Mouse (Mus musculus): ENCODE results near the gene Fgd5. TPM values are rescaled to one million over a fixed set of nuclear protein-coding genes. Genes with fewer than 3 reads are reported as not detected.

Gene Fgd5
- total RNA-seq, 2 experiments from 2014 or later: 24.8 to 26.4 TPM

- no peak for DNase-seq
Observed at GRCm38 (mm10) chr6:92010895-92011294, 32.2 kb downstream of the Fgd5 start.

GRCm38 (mm10) chr6:92012413-92012812, 33.7 kb downstream of the Fgd5 start:
- DNase-seq: no peak

DNA sequence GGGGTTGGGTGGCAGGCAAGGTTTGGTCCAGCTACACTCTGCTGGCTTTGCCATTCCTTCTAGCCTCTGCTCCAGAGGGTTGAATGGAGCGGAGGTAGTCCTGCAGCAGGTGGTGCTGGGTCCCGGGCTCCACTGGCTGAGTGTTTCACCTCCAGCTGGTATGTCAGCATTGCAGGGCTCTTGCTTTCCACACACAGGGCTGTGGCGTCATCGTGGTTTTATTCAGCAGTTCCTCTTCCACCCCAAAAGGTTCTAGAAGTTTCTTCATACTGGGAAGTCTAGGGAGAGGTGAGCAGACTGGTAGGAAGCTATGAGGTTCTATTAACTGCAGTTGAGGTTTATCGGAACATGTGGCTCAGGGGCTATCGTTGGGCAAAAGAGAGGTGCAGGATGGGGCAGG, 34.4 kb downstream of the Fgd5 start:
- DNase-seq: no peak

GRCm38 (mm10) chr6:92013620-92014019, 34.9 kb downstream of the Fgd5 start:
- no peak for DNase-seq

- DNase-seq: peak; percentile 68
Observed at GRCm38 (mm10) chr6:92014936-92015335, 36.3 kb downstream of the Fgd5 start.

GRCm38 (mm10) chr6:92015848-92016247, 37.2 kb downstream of the Fgd5 start:
- no peak for DNase-seq

DNA sequence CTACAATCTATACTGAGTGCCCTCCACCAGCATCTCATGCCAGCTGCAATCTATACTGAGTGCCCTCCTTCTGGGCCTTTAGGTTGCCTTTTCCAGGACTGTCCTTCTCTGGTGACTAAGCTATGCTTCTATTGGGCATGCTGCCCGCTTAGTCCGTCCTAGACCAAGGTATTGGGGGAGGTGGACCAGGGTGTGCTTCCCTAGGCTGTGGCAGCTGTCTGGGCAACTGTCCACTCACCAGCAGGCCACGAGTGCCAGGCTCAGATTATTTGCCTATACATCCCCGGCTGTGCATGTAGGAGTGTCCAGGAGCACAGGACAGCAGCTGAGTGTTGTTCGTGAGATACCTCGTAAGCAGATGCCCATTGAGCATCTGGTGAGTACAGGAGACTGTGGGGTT, 38.1 kb downstream of the Fgd5 start:
- no peak for DNase-seq

- peak; percentile 44 for DNase-seq
Observed at GRCm38 (mm10) chr6:92018421-92018820, 39.7 kb downstream of the Fgd5 start.

DNA sequence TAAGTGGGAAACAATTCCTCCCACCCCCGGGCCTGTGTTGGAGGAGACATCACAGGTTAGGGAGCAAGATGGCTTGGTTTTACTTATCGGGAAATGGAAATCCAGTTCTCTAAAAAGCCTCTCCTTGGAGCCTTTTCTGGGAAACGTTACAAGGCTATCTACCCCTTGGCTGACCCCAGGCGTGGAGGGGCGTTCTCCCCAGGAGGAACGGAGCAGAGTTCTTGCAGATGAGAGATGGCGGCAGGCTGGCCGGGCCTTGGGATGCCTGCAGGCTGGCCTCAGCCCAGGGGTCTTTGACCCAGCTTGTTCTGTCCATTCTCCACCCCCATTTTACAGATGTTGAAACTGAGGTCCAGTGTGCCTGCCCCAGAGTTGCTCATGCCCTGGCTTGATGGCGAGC, 42.4 kb downstream of the Fgd5 start:
- DNase-seq: peak; percentile 47

DNA sequence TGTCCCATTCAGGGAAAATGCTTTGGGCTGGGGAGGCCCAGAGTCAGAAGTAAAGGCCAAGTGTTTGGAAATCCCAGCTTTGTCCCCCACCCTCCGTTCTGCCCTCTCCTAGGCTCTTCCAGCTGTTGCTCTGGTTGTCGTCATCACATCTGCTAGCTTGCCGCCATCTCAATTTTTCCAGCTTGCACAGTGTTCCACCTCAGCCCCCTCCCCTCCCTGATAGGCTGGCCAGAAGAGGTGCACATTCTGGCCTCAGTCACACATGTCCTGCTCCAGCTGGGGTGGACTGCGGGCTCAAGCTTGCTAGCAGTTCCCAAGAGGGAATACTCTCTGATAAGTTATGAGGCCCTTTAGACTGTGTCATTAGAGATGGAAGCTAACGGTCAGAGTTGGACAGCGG, 42.8 kb downstream of the Fgd5 start:
- DNase-seq: peak; percentile 57

GRCm38 (mm10) chr6:92025252-92025651, 46.6 kb downstream of the Fgd5 start:
- no peak for DNase-seq

DNA sequence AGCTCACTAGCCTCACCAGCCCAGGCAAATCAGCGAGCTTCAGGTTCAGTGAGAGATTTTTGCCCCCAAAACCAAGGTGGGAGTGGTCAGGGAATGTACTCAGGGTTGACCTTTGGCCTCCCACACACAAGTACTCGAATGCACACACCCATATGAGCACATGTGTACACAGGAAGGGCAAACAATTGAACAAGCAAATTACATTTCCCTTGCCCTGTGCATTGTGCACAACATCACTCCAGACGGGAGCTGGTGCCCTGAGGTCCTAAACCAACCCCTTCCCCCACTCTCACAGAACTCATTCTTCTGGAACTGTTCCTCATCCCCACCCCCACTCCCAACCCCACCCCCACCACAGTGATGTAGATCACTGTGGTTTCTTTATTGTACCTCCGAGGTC, 48.7 kb downstream of the Fgd5 start:
- DNase-seq: no peak

- no peak for DNase-seq
Observed at GRCm38 (mm10) chr6:92030646-92031045, 52.0 kb downstream of the Fgd5 start.

- peak; percentile 41 for DNase-seq
Observed at GRCm38 (mm10) chr6:92034713-92035112, 56.0 kb downstream of the Fgd5 start.

DNA sequence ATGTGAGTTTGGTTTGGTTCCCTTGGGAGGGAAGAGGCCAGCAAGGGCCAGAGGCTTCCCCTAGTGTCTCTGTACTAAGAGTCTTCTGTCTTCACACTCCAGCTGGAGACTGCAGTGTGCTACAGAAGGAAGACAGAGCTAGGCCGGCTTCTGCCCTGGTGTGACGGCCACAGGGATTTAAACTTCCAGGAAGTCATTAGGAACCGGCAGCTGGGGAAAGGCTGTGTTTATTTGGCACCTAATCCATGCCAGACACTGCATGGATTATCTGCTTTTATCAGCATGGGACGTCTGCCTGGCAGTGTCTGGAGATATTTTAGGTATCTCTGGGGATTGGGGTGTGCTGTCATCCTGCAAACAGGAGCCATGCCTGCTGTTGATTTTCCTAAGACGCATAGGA, 57.7 kb downstream of the Fgd5 start:
- DNase-seq: peak; percentile 45

DNA sequence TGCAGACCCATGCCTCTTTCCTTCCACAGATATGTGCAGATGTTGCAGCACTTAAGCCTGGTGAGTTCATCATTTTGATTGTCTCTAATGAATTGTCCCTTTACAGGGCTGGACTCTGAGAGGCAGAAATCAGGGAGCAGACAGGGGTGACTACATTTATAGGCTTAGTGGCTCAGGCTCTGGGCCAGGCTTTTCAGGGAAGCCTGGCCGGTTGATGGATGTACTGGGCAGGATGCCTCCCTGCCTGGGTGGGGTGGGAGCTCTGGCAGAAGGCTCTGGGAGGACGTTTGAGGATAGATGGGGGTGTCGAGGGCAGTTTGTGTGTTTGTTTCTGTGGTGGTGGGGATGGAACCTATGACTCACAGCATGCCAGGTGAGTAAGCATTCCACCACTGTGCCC, 59.5 kb downstream of the Fgd5 start:
- no peak for DNase-seq

DNA sequence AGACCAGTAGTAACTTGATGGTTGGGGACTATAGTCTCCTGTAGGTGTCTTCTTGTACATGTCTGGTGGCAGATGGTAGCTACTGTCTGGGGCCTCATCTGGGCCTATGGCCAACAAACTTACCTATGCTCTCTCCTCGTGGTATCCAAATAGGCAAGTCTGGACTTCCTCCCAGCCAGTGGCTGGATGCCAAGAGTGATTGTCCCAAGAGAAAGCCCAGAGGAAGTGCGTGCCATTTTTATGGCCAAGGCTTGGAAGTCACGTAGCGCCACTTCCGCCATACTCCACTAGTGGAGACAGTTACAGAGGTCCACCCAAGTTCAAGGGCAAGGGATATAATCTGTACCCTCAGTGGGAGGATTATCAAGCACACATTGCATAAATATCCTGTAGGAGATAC, 62.6 kb downstream of the Fgd5 start:
- peak; percentile 60 for DNase-seq

DNA sequence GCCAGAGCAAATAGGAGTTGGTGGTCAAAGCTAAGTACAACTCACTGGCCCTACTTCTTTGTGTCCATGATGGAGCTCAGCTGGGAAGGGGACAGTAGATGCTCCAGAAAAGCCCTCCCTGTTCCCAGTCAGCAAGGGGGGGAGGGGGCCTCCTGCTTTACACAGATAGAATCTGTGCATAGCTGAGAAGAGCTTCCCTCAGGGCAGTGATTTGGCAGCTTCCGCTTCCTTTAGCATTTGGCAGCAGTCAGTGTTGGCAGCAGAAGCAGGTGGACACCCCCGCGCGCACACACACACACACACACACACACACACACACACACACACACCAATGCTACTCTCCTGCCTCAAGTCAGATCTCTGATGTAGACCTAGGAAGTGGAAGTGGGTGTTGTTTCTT, 63.4 kb downstream of the Fgd5 start:
- peak; percentile 38 for DNase-seq

DNA sequence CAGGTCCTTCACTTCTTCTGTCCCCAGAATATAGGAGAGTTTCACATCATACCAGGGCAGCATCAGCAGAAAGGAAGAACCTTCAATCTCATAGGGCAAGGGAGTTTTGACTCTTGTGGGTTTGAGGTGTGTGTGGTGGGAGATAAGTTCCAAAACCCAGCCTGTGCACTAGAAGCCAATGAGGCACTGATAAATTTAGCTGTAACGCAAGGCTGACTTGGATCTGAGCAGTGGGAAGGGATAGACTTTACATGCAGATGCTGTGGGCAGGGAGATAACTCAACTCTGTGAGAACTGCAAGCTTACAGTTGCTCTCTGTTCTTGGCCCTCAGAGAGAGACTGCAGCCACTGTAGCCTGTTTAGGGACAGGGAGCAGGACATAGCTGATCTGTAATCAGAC, 64.2 kb downstream of the Fgd5 start:
- DNase-seq: no peak

DNA sequence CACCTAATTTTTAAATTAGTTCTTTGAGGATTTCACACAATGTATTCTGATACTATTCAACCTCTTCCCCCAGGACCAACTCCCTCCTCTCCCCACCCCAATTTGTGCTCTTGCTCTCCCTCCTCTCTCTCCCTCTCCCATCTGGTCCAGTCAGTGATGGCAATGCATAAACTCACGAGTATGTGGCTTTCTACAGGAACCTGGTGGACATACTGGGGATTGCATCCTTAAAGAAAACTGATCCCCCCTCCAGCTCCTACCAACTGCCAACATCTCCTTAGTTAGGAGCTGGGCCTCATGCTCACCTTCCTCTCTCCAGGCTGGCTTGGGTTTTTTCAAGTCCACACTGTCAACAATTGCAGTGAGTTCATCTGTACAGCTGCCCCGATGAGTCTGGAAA, 79.1 kb downstream of the Fgd5 start:
- DNase-seq: no peak

DNA sequence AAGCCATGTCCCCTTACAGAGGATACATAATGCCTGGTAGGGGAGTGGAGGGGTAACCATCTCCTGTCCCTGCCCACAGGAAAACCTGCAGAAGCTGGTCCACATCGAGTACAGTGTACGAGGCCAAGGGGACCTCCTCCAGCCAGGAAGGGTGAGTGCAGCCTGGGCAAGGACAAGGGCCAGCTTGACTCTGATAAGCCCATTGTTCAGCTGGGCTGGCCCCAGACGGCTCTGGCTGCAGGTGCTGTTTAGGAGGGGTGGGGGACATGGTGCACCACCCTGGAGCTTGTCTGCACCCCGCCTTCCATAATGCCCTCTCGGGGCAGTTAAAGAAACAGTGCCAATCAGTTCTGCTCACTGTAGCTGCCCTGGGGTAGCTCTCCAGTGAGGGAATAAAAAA, 83.0 kb downstream of the Fgd5 start:
- DNase-seq: no peak

- no peak for DNase-seq
Observed at GRCm38 (mm10) chr6:92063452-92063851, 84.8 kb downstream of the Fgd5 start.

GRCm38 (mm10) chr6:92064101-92064500, 85.4 kb downstream of the Fgd5 start:
- DNase-seq: no peak

DNA sequence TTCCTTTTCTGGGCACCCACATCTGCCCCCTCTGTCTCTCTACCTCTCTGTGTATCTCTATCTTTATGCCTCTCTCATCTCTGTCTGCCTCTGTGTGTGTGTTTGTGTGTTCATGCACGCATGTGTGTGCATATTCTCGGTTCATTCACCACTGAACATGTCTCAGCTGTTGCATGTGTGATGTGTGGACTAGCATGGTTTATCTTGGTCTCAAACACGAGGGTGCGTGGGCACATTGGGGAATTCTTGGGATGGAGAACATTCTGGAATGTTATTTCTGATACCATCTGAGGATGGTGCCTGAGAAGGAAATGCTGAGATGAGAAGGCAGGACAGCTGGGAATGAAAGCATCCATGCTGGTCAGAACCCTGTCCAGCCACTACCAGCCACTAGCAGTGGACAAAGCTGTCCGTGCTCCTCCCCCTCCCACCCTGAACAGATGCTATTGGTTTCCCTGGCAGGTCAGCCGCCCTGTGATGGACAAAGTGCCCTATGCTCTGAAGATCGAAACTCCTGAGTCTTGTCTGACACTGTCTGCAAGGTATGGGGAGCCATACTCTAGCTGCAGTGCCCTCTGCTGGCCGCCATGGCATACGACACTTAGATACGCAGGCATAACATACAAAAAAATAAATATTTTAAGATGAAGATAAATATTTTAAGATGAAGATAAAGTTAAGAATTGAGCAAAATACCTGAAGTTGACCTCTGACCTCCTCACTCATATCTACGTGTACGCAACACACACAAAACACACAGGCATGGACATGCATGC, 87.2 kb downstream of the Fgd5 start:
- DNase-seq: peak; percentile 68
